In the genomic region with DNA sequence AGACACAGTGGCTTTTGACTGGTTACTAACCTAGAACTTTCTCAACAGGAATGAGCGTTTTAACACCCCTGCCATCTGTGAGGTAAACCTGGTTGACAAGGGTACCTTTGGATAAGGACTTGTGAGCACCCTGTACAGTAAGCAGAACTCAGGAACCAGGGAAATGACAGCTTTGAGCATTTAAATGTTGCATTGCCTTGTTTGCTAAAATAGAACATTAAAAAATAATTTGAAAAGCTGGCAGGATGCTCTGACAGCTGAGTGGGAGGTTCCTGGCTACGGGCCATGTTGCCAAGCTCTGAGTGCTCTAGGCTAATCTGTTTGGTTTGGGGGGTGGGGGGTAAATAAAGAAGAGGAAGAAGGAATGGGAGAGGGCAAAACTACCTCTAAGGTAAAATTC, we compare ENCODE assay signal across 8 mouse cellular contexts.
DNase-seq lines count a peak whose midpoint lies in the region; ATAC-seq lines count a peak whose summit lies in the region.

No protein-coding gene starts in this region.

- H3K9ac ChIP-seq in midbrain, embryonic 12.5 days (replicated peaks) = no peak overlapping the region
- H3K9ac ChIP-seq in neural tube, embryonic 13.5 days = no peak overlapping the region
- H3K9ac ChIP-seq in heart, embryonic 12.5 days = no peak overlapping the region

- no peak overlapping the region for H3K27ac ChIP-seq in midbrain, embryonic 12.5 days (replicated peaks)
- H3K27ac ChIP-seq in midbrain, embryonic 10.5 days (replicated peaks) = no peak overlapping the region
- H3K27ac ChIP-seq in neural tube, embryonic 13.5 days (replicated peaks) = peak overlapping the region; percentile 80
- no peak overlapping the region for H3K27ac ChIP-seq in heart, embryonic 12.5 days (ENCODE audit: poor library complexity, severe bottlenecking)

- ATAC-seq in midbrain, embryonic 12.5 days (ENCODE audit: low FRiP score, low read depth) = no peak
- ATAC-seq in neural tube, embryonic 13.5 days (ENCODE audit: low read depth) = peak; percentile 64; the same call in 1 of the 2 replicates
- no peak for ATAC-seq in heart, embryonic 12.5 days (ENCODE audit: insufficient number of reproducible peaks, low FRiP score)

- no peak overlapping the region for H3K4me3 ChIP-seq in midbrain, embryonic 12.5 days
- no peak overlapping the region for H3K4me3 ChIP-seq in midbrain, embryonic 10.5 days
- no peak overlapping the region for H3K4me3 ChIP-seq in neural tube, embryonic 13.5 days
- H3K4me3 ChIP-seq in heart, embryonic 12.5 days = no peak overlapping the region

- peaks cover 22% of the 10 kb centered on the region for H3K4me1 ChIP-seq in midbrain, embryonic 12.5 days
- peaks cover 13% of the 10 kb centered on the region for H3K4me1 ChIP-seq in midbrain, embryonic 10.5 days
- H3K4me1 ChIP-seq in neural tube, embryonic 13.5 days (replicated peaks) = peaks cover 29% of the 10 kb centered on the region
- peaks cover 10% of the 10 kb centered on the region; the same call in 1 of the 2 replicates for H3K4me1 ChIP-seq in heart, embryonic 12.5 days (replicated peaks)

- no peaks in the 10 kb centered on the region for H3K36me3 ChIP-seq in midbrain, embryonic 12.5 days
- no peaks in the 10 kb centered on the region for H3K36me3 ChIP-seq in midbrain, embryonic 10.5 days
- H3K36me3 ChIP-seq in neural tube, embryonic 13.5 days = no peaks in the 10 kb centered on the region
- H3K36me3 ChIP-seq in heart, embryonic 12.5 days = peaks cover 13% of the 10 kb centered on the region; the same call in 1 of the 2 replicates

- H3K9me3 ChIP-seq in midbrain, embryonic 12.5 days = no peaks in the 10 kb centered on the region
- H3K9me3 ChIP-seq in midbrain, embryonic 10.5 days (replicated peaks) = no peaks in the 10 kb centered on the region
- peaks cover 8% of the 10 kb centered on the region; the same call in 1 of the 2 replicates for H3K9me3 ChIP-seq in neural tube, embryonic 13.5 days
- peaks cover 6% of the 10 kb centered on the region for H3K9me3 ChIP-seq in heart, embryonic 12.5 days (replicated peaks)

- WGBS in midbrain, embryonic 12.5 days = 49% methylated on average over 2 of the region's 2 CpGs
- WGBS in midbrain, embryonic 10.5 days = 52% methylated on average over 2 of the region's 2 CpGs
- WGBS in neural tube, embryonic 13.5 days = 25% methylated on average over 2 of the region's 2 CpGs
- WGBS in heart, embryonic 12.5 days = 51% methylated on average over 2 of the region's 2 CpGs

- H3K27me3 ChIP-seq in midbrain, embryonic 12.5 days = no peaks in the 10 kb centered on the region
- H3K27me3 ChIP-seq in midbrain, embryonic 10.5 days (ENCODE audit: low read depth, poor library complexity, severe bottlenecking) = no peaks in the 10 kb centered on the region
- H3K27me3 ChIP-seq in neural tube, embryonic 13.5 days = no peaks in the 10 kb centered on the region
- H3K27me3 ChIP-seq in heart, embryonic 12.5 days (replicated peaks) = no peaks in the 10 kb centered on the region

- peak overlapping the region; percentile 32; the same call in 1 of the 2 replicates for H3K4me2 ChIP-seq in midbrain, embryonic 12.5 days (replicated peaks)
- peak overlapping the region; percentile 46 for H3K4me2 ChIP-seq in neural tube, embryonic 13.5 days
- no peak overlapping the region for H3K4me2 ChIP-seq in heart, embryonic 12.5 days

- intact Hi-C loops in gastrocnemius, postnatal 14 days (cut with DNase I; ENCODE audit: low total_unique reads) = loop anchor here (10.0 kb wide), 1 partner anchor 319 kb away; no protein-coding TSS in a partner anchor

- peak; percentile 26 for DNase-seq in cerebellum, adult 11-12 months
- no peak for DNase-seq in cerebellum, adult 8-10 months
- DNase-seq in midbrain, embryonic 10.5 days (ENCODE audit: low spot score) = no peak
- DNase-seq in layer of hippocampus, adult 9-11 months = peak; percentile 79
- no peak for DNase-seq in gastrocnemius, postnatal 14 days

Comparison
In these comparisons a context has a peak if more than half of its experiments do, and no peak if none do; other contexts are left out.
1. DNase-seq: peak in cerebellum, adult 11-12 months (single experiment) and layer of hippocampus, adult 9-11 months (single experiment); none in cerebellum, adult 8-10 months (single experiment), midbrain, embryonic 10.5 days (single experiment) and gastrocnemius, postnatal 14 days (single experiment).